Mouse (Mus musculus): Measurements from ENCODE around the gene Camsap1. TPM values are rescaled to one million over a fixed set of nuclear protein-coding genes. Genes with fewer than 3 reads are reported as not detected.

The Camsap1 gene
- total and polyA plus RNA-seq, 3 experiments: 24.2 to 30.2 (median 25.8) TPM

DNA sequence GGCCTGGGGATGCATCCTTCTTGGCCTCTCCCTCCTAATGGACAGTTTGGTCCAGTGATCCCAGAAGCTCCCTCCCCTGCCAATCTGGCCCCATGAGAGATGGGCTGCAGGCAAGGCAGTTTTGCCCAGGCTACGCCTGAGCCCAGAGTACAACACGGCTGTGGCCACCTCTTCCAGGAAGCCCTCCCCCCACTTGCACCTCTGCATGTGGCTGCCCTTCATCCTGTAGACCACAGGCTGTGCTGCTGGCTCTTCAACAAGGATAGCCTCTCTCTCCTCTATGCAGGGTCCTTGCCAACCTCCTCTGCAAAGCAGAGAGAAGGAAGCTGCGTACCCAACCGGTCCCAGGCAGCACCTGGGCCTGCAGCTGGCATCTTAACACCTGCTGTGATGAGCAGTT is 104.0 kb downstream of the Camsap1 start:
- TF ChIP-seq EP300 (IDR thresholded peaks at IDR 0.05; ENCODE audit: low read depth in 1 of 2, low read length in 2 of 2): no peak
- TF ChIP-seq MAZ (IDR thresholded peaks at IDR 0.05; ENCODE audit: low read depth, low read length): no peak
- TF ChIP-seq UBTF (IDR thresholded peaks at IDR 0.05; ENCODE audit: borderline replicate concordance, insufficient read depth, low read depth, low read length): no peak
- TF ChIP-seq KAT2A (conservative IDR thresholded peaks at IDR 0.05; ENCODE audit: low read depth, low read length): no peak
- TF ChIP-seq ZMIZ1 (IDR thresholded peaks at IDR 0.05; ENCODE audit: low read depth, low read length): no peak
- TF ChIP-seq CTCF (IDR thresholded peaks at IDR 0.05 in 2 of 3, conservative IDR thresholded peaks at IDR 0.05 in 1 of 3; ENCODE audit: control insufficient read depth in 1 of 3, insufficient read depth in 1 of 3, low read depth in 2 of 3, low read length in 3 of 3, poor library complexity in 1 of 3, severe bottlenecking in 1 of 3): no peak
- no peak for TF ChIP-seq POLR2AphosphoS2 (IDR thresholded peaks at IDR 0.05; ENCODE audit: low read length)
- no peak for TF ChIP-seq TBP (IDR thresholded peaks at IDR 0.05; ENCODE audit: low read depth, low read length)
- no peak for TF ChIP-seq NRF1 (IDR thresholded peaks at IDR 0.05; ENCODE audit: insufficient read depth, low read depth, low read length, poor library complexity, severe bottlenecking)
- TF ChIP-seq ELF1 (IDR thresholded peaks at IDR 0.05; ENCODE audit: low read depth, low read length): no peak
- TF ChIP-seq SIN3A (IDR thresholded peaks at IDR 0.05; ENCODE audit: low read length): no peak
- TF ChIP-seq CHD2 (IDR thresholded peaks at IDR 0.05; ENCODE audit: low read length): no peak
- no peak for TF ChIP-seq ZKSCAN1 (IDR thresholded peaks at IDR 0.05; ENCODE audit: low read depth, low read length)
- TF ChIP-seq MXI1 (IDR thresholded peaks at IDR 0.05; ENCODE audit: low read depth, low read length): no peak
- TF ChIP-seq RCOR1 (IDR thresholded peaks at IDR 0.05; ENCODE audit: low read depth, low read length): no peak
- no peak for TF ChIP-seq TAL1 (IDR thresholded peaks at IDR 0.05; ENCODE audit: low read length)
- no peak for TF ChIP-seq CHD1 (IDR thresholded peaks at IDR 0.05; ENCODE audit: low read depth, low read length)
- TF ChIP-seq USF1 (IDR thresholded peaks at IDR 0.05; ENCODE audit: low read depth, low read length): no peak
- no peak for TF ChIP-seq USF2 (IDR thresholded peaks at IDR 0.05; ENCODE audit: borderline replicate concordance in 1 of 2, insufficient read depth in 1 of 2, low read depth in 1 of 2, low read length in 2 of 2)
- Histone ChIP-seq H3K4me3 (ENCODE audit: control insufficient read depth in 1 of 2, insufficient read depth in 1 of 2, low read depth in 2 of 2, low read length in 2 of 2) (no peak overlapping the region), H3K79me2 (ENCODE audit: control insufficient read depth, insufficient read depth, low read length, poor library complexity) (no peaks in the 10 kb centered on the region), H3K27ac (ENCODE audit: control insufficient read depth, low read depth, low read length) (no peak overlapping the region), H3K9ac (ENCODE audit: control insufficient read depth, low read depth, low read length, poor library complexity, severe bottlenecking) (no peak overlapping the region), H3K36me3 (ENCODE audit: control insufficient read depth in 1 of 2, insufficient read depth in 2 of 2, low read length in 2 of 2) (no peaks in the 10 kb centered on the region), H3K9me3 (replicated peaks; ENCODE audit: insufficient read depth, low read length) (no peaks in the 10 kb centered on the region), H3K27me3 (ENCODE audit: control insufficient read depth in 1 of 2, insufficient read depth in 2 of 2, low read length in 2 of 2) (peaks cover 0 to 2% of the 10 kb centered on the region in 2 experiments; a peak in 1 of 4 replicates), H3K4me1 (ENCODE audit: control insufficient read depth in 1 of 2, insufficient read depth in 2 of 2, low read length in 2 of 2) (no peaks in the 10 kb centered on the region)
- no peak for DNase-seq (ENCODE audit: low read depth, low spot score)

GRCm38 (mm10) chr2:25878516-25878915 is 104.6 kb downstream of the Camsap1 start:
- no peak overlapping the region for H3K9ac ChIP-seq (ENCODE audit: control insufficient read depth, low read depth, low read length, poor library complexity, severe bottlenecking)
- H3K4me1 ChIP-seq (ENCODE audit: control insufficient read depth in 1 of 2, insufficient read depth in 2 of 2, low read length in 2 of 2): no peaks in the 10 kb centered on the region
- TF ChIP-seq TBP (IDR thresholded peaks at IDR 0.05; ENCODE audit: low read depth, low read length): no peak
- TF ChIP-seq SMC3 (IDR thresholded peaks at IDR 0.05; ENCODE audit: low read depth, low read length): no peak
- no peak for TF ChIP-seq MYB (IDR thresholded peaks at IDR 0.05; ENCODE audit: low read depth, low read length)
- no peak for TF ChIP-seq JUND (IDR thresholded peaks at IDR 0.05; ENCODE audit: low read depth, low read length)
- TF ChIP-seq CHD1 (IDR thresholded peaks at IDR 0.05; ENCODE audit: low read depth, low read length): no peak
- no peak for TF ChIP-seq POLR2A (IDR thresholded peaks at IDR 0.05; ENCODE audit: control insufficient read depth in 1 of 2, insufficient read depth in 1 of 2, low read depth in 1 of 2, low read length in 2 of 2, poor library complexity in 1 of 2)
- no peak for TF ChIP-seq E2F4 (IDR thresholded peaks at IDR 0.05; ENCODE audit: borderline replicate concordance, low read depth, low read length)
- TF ChIP-seq MYC (IDR thresholded peaks at IDR 0.05; ENCODE audit: low read depth, low read length): no peak
- TF ChIP-seq CHD2 (IDR thresholded peaks at IDR 0.05; ENCODE audit: low read length): no peak
- TF ChIP-seq RAD21 (IDR thresholded peaks at IDR 0.05; ENCODE audit: low read depth, low read length): no peak
- no peak for TF ChIP-seq POLR2AphosphoS5 (IDR thresholded peaks at IDR 0.05; ENCODE audit: borderline replicate concordance, low read depth, low read length)
- TF ChIP-seq ELF1 (IDR thresholded peaks at IDR 0.05; ENCODE audit: low read depth, low read length): no peak
- TF ChIP-seq MAX (IDR thresholded peaks at IDR 0.05; ENCODE audit: low read length): no peak
- TF ChIP-seq SIN3A (IDR thresholded peaks at IDR 0.05; ENCODE audit: low read length): no peak
- TF ChIP-seq RCOR1 (IDR thresholded peaks at IDR 0.05; ENCODE audit: low read depth, low read length): no peak
- H3K27me3 ChIP-seq (ENCODE audit: control insufficient read depth in 1 of 2, insufficient read depth in 2 of 2, low read length in 2 of 2): peaks cover 0 to 2% of the 10 kb centered on the region in 2 experiments; a peak in 1 of 4 replicates
- H3K79me2 ChIP-seq (ENCODE audit: control insufficient read depth, insufficient read depth, low read length, poor library complexity): no peaks in the 10 kb centered on the region
- no peaks in the 10 kb centered on the region for H3K9me3 ChIP-seq (replicated peaks; ENCODE audit: insufficient read depth, low read length)
- no peak overlapping the region for H3K27ac ChIP-seq (ENCODE audit: control insufficient read depth, low read depth, low read length)
- H3K4me3 ChIP-seq (ENCODE audit: control insufficient read depth in 1 of 2, insufficient read depth in 1 of 2, low read depth in 2 of 2, low read length in 2 of 2): no peak overlapping the region
- no peak for DNase-seq (ENCODE audit: low read depth, low spot score)
- no peaks in the 10 kb centered on the region for H3K36me3 ChIP-seq (ENCODE audit: control insufficient read depth in 1 of 2, insufficient read depth in 2 of 2, low read length in 2 of 2)
